Mouse (Mus musculus) c-Kit-positive CD71-negative TER-119-negative erythroid progenitor cells, embryonic 14.5 days (primary cell): ENCODE data around the gene Mrps6.
A peak's percentile ranks its signal among the peaks of the same experiment; 100 is the strongest.
"Not testable (repeated sequence)": the region's sequence is repeated elsewhere in the genome, so short reads cannot be mapped to it uniquely, and the experiment has no call there.

ENCODE experiments used
- DNase-seq: peaks from one replicate; pipeline ENCODE4 v3.0.0-alpha.2; 2013; ENCODE audit warnings: low read depth

Gene Mrps6

GRCm38 (mm10) chr16:92062832-92063231 is 4.8 kb downstream of the Mrps6 start:
- no peak for DNase-seq

- DNase-seq = no peak
Observed at GRCm38 (mm10) chr16:92064801-92065200, 6.7 kb downstream of the Mrps6 start.

- DNase-seq = no peak
Observed at GRCm38 (mm10) chr16:92070338-92070737, 12.3 kb downstream of the Mrps6 start.

GRCm38 (mm10) chr16:92076797-92077196 is 18.7 kb downstream of the Mrps6 start:
- no peak for DNase-seq

GRCm38 (mm10) chr16:92083771-92084453 is 25.8 kb downstream of the Mrps6 start:
- no peak for DNase-seq

- peak; percentile 5 for DNase-seq
Observed at GRCm38 (mm10) chr16:92089225-92089624, 31.2 kb downstream of the Mrps6 start.

- no peak for DNase-seq
Observed at GRCm38 (mm10) chr16:92091876-92092275, 33.8 kb downstream of the Mrps6 start.

GRCm38 (mm10) chr16:92098351-92099051 is 40.4 kb downstream of the Mrps6 start:
- no peak for DNase-seq

GRCm38 (mm10) chr16:92099598-92099997 is 41.5 kb downstream of the Mrps6 start:
- no peak for DNase-seq

- no peak for DNase-seq
Observed at GRCm38 (mm10) chr16:92100111-92100510, 42.0 kb downstream of the Mrps6 start.

- DNase-seq = no peak
Observed at GRCm38 (mm10) chr16:92102115-92102514, 44.0 kb downstream of the Mrps6 start.

GRCm38 (mm10) chr16:92102931-92103330 is 44.9 kb downstream of the Mrps6 start:
- not testable (repeated sequence) for DNase-seq

- DNase-seq = no peak
Observed at GRCm38 (mm10) chr16:92103572-92104331, 45.7 kb downstream of the Mrps6 start.

GRCm38 (mm10) chr16:92104332-92104590 is 46.2 kb downstream of the Mrps6 start:
- DNase-seq = no peak

GRCm38 (mm10) chr16:92104951-92105350 is 46.9 kb downstream of the Mrps6 start:
- no peak for DNase-seq

GRCm38 (mm10) chr16:92105631-92106030 is 47.6 kb downstream of the Mrps6 start:
- no peak for DNase-seq

- no peak for DNase-seq
Observed at GRCm38 (mm10) chr16:92107346-92107745, 49.3 kb downstream of the Mrps6 start.

GRCm38 (mm10) chr16:92114706-92115241 is 56.7 kb downstream of the Mrps6 start:
- DNase-seq = no peak

GRCm38 (mm10) chr16:92115611-92116421 is 57.7 kb downstream of the Mrps6 start:
- DNase-seq = peak; percentile 12

GRCm38 (mm10) chr16:92117337-92118209 is 59.5 kb downstream of the Mrps6 start:
- no peak for DNase-seq

GRCm38 (mm10) chr16:92119013-92119515 is 61.0 kb downstream of the Mrps6 start:
- no peak for DNase-seq
